Mouse (Mus musculus): ENCODE measurements at regions not wholly inside any gene's neighbourhood (a gene's known extent, or its start where the extent isn't known, plus 50 kb on each side); places are given as distances from the start of the nearest gene placed in this dataset.

GRCm38 (mm10) chr15:52899822-52900221 is 984.9 kb upstream of the Gm7489 start:
- TF ChIP-seq POLR2A (IDR thresholded peaks at IDR 0.05; ENCODE audit: low read depth, low read length) (no peak), CTCF (IDR thresholded peaks at IDR 0.05; ENCODE audit: extremely low read depth, insufficient read length, insufficient replicate concordance, low read depth, low read length) (no peak)

Data from small intestine, adult 2 months (tissue).